Mouse (Mus musculus) spleen, adult 18-20 months (tissue): ENCODE measurements around the gene Plekhh2.

Source experiments
- DNase-seq, 2 experiments: peaks; one replicate each; pipeline ENCODE4 v3.0.0; 2022; ENCODE audit warnings: mixed read lengths in 2 of 2

The Plekhh2 gene

DNA sequence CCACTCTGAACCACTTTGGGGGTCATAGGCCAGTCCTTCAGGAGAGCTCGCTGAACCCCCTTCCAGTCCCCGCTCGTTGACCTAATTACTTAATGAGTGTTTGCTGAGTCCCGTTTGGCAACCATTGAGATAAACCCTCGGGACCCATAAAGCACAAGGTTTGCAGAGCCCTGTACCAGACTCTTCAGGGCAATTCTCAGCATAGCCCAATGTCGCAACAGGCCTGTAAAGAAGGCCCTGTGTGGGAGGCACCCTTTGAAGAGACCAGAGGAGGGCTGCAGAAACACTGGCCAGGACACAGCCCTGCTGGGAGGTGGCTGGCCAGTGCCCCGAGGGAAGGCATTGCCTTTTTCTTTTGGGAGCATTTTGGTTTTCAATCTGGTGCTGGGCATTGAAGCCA, 100.3 kb downstream of the Plekhh2 start:
- no peak for DNase-seq

DNA sequence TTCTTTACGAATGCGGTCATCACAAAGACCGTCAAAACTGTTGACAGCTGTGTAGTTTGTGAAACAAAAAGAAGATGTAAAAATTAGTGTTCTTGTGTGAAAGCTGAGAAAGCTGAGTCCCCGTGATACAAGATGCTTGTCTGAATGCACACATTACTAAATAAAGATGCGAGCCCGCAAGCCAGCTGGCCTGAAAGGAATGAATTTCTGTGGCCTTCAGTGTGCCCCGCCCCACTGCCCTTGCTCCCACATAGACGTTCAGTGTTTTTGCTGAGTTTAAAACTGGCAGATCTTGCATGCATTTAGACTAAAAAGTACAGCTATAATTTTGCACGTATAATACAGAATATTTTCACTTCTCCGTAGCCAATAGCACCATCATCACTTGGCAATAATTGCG, 104.1 kb downstream of the Plekhh2 start:
- no peak for DNase-seq

DNA sequence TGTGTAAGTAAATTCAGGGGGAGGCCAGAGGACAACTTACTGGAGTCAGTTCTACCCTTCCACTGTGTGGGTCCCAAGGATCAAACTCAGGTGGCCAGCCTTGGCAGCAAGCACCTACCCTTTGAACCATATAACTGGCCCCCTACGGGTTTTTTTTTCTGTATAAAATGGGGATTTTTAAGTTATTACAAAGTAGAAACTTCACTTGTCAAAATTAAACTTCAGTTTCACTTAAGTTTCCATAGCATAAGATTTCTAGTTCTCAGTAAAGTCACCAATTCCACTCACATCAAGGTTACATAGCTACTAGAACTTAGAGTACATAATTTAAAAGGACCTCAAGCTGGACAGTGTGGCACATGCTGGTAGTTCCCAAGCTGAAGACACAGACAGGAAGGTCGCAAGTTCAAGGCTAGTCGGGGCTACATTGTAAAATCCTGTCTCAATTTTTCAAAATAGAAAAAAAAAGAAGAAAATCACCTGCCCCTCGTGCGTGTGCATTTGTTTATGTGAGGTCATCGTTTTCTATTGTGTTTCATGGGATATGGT, 104.9 kb downstream of the Plekhh2 start:
- DNase-seq = no peak

DNA sequence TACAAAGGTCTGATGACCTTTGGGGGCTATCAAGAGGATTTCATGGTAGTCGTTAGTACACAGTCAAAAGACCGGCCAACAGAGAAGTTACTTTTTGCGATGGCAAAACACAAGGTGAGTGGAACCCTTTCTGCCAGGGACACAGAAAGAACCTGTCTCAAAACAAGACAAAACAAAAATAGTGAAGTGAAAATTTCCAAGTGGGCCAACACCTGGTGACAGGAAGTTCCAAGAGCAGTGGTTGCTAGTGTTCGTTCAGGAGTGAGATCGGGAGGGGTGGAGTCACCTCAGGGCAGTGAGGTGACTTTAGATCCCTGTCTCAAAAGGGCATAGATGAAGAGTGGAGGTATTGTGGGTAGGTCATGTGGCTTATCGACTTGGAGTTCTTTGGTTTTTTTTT, 106.3 kb downstream of the Plekhh2 start:
- no peak for DNase-seq

DNA sequence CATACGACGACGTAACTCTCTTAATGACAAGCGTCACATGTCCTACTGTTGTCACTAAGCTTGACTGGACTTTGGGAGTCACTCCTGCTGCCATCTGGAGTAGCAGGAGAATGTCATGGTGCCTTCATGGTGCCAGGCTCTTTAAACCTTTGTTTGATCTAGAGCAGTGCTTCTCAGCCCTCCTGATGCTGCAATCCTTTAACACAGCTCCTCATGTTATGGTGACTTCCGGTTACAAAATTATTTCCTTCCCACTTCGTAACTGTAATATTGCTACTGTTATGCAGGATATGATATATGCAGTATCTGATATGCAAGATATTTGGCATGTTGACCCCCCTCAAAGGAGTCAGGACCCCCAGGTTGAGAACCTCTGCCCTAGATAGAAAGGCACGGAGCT, 107.4 kb downstream of the Plekhh2 start:
- no peak for DNase-seq

DNA sequence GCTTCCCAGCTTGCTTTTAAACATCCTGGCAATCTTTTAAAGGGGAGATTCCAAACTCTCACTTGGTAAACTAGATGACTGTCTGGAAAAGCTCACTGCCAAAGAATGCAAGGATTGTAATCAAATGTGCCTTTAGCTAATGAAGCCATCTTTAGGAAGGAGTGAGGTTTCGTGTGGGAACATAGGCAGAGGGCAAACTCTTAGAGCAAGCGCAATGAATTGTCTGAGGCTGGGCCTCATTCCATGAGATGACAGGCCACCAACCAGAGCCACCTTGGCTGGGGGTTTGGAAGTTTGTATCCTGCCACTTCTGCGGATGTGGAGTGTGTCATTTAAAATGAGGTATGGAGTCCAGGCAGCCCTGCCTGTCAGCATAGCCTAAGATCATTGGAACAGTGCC, 108.4 kb downstream of the Plekhh2 start:
- no peak for DNase-seq

DNA sequence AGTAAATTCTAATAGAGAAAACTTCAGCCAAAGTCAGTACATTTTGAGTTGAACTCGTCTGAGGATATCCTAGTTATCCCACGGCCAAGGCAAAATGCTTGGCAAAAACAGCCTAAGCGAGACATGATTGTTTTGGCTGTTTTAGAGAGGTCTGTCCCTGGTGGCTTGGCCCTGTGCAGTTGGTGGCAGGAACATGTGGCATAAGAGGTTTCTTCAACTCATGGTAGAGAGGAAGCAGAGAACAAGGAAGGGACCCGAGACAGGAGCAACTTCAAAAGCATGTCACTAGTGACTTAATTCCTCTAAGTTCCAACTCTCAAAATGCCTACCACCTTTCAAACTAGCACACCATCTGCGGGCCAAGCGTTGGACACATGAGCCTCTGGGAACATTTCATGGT, 108.9 kb downstream of the Plekhh2 start:
- no peak for DNase-seq

DNA sequence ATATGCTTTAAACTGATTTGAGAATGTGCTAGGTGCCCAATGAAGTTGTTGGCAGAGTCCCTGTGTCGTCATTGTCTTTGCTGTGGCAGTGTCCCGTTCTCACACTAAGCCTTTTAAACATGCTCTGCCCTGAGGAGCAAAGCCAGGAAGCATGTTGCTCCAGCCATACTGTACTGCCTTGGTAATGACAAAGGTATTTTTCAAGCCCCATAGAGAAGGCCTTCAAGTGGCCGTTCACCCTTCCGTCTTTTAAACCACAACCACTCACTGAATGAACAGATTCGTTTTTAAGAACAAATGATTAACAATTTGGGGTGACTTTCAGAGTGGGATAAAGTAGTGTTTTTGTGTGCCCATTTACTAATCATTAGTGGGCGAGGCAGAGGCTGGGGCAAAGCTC, 109.5 kb downstream of the Plekhh2 start:
- DNase-seq = no peak

DNA sequence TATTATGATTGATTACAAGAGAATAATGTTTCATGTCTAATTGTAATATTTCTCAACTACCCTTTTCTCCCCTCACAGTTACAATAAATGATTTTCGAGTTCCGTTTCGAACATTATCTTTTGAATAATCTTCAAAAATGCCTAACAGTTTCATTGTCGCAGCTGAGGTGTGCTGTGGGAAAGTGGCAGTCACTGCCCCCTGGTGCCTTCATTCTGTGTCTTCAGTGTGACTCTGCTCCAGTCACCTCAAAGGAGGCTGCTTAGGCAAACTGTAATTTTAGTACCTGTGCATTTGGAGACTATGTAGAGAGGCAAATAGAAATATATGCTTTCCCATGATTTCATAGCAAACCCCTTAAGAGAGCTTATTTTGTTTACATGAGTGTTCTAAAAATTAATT, 110.3 kb downstream of the Plekhh2 start:
- no peak for DNase-seq

DNA sequence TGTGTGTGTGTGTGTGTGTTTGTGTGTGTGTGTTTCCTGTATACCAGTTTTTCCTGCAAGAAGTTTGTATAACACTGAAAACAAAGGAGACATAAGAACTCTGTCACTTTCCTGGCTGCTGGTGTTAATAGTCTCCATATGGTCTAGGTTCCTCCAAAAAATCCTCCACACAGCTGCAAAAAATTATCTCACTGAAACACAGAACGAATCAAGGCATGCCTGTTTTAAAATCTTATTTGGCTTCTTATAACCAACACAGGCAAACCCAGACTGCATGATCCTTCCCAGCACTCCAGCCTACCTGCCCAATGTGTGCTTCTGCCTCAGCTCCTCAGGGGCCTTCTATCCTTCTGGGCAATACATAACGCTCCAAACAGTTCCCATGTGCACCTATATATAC, 111.2 kb downstream of the Plekhh2 start:
- no peak for DNase-seq

DNA sequence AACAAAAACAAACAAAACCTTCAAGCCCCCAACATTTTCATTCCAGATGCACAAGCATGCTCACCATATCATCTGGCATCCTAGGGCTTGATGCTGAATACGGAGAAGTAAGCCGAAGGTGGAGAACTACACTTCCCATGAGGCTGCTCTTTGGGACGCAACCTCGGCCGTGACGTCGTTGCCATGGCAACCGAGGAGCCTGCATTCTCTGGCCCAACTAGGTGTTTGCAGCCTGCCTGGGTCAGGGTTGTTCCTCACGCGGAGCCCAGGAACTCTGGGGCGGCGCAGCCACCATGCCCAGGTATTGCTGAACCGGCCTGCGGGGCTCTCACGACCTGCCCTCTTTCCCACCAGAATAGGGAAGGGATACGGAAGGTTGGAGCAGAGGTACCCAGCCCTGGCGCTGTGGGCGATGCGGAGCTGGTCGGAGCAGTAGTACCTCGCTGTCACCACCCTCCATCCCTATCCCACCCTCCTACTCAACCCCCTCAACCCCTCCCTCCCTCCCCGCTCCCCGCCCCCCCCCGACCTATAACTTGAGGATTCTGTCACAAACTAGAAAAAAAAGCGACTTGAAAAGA, 114.7 kb downstream of the Plekhh2 start, which contains the start of gene Dync2li1:
Dync2li1 (plus strand) TSS at position 221 of the 581 bp plus-strand sequence.
- DNase-seq = peak; percentile 60 to 71

DNA sequence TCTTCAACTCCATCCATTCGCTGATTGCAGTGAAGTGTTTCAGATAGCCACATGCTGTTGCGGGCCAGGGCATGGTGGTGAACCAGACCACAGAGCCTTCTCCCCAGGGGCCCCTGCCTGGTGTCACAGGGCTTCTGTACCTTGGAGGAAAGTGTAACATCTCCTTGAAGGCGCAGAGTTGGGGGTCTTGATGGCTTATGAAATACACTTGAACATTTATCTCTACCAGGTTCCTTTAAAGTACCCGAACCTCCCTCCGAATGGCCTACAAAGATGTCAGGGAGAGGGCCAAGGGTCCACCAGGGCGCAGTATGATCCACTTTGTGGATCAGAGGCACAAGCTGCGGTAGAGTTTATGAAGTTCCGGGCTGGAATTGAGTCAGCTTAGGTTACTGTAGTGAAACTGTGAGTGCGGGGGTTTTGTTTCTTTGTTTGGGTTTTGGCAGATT, 115.2 kb downstream of the Plekhh2 start:
- DNase-seq = no peak

DNA sequence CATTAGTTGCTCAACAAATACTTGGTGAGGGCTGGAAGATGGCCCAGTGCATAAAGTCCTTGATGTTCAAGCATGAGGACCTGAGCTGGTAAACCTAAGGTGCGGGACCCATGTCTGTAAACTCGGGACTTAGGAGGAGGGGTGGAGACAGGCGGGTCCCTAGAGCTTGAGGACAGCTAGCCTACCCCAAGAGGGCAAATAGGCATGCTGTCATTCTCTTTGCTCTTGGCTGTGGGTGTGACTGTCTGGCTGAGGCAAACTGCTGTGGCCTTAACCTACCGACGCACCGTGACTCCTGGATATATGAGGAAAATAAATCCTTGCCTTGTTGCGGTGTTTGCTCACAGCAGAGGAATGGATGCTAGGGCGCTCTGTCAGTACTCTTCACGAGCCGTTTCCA, 116.0 kb downstream of the Plekhh2 start:
- DNase-seq = no peak

DNA sequence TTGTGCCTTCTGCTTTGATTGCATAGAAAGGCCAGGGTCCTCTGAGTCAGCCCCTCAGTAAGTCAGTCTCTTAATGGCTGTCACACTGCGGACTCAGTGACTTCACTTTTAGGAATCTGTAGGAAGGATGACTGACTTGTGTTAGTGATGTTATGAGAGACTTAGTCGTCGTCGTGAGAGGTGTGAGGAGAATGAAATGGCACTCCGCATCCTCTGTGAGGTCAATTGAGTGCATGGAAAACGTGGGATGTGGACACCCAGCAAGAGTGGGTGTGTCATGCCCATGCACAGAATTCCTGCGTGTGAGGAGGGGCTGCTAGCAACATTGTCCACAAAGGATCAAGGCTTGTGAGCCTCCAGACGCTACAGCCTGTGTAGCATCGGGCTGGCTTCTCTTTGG, 116.9 kb downstream of the Plekhh2 start:
- no peak for DNase-seq

DNA sequence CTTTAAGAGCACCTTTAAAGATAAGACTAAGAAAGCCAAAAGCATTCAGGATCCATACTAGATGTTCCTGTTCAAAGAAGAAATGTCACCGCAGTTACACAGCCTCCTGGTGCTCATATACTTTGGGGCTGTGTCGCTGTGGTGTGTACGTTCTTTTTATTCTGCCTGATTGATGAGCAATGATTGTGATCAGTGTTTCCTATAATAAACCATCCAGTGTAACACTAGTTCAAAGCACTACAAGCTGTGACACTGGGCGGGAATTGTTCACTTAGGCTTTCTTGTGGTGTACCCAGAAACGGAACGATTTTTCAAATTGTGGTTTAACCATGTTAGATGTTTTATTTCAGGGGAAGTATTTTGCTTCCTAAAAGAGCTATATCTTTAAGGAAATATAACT, 120.1 kb downstream of the Plekhh2 start:
- DNase-seq = no peak

DNA sequence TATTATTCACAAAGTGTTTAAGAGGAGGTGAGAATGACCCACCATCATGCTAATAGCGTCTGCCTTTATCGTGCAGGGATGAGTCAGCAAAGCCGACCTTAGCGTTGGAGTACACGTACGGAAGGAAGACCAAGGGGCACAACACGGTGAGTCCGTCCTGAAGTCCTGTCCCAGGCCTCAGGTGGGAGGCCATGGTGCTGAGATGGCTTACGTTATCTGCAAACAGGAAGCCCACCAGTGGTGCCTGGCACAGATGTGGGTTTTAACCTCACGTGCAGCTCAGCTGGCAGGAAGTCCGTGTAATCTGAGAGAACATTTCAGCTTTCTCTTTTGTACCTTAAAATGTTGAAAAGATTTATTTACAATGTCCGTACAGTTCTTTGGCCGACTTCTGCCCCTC, 121.7 kb downstream of the Plekhh2 start:
- DNase-seq = peak in 1 of 2 experiments; percentile 19

DNA sequence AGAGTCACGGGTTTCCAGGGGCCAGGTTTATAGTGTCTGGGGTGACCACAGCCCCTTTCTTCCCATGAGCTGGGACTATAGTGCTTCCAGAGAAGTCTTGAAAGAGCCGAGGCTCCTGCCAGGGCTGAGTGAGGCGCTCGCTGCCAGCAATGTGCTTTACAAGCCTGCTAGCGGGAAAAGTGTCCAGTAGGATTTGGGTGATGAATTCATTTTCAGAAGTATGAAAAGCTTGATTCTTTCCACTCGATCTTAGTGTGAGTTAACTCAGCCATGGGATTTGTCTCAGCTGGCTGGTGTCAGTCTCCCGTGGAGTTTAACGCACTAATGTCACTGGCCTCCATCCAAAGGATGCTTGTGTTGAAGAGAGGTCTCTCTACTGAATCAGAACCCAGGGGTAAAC, 124.6 kb downstream of the Plekhh2 start:
- no peak for DNase-seq

DNA sequence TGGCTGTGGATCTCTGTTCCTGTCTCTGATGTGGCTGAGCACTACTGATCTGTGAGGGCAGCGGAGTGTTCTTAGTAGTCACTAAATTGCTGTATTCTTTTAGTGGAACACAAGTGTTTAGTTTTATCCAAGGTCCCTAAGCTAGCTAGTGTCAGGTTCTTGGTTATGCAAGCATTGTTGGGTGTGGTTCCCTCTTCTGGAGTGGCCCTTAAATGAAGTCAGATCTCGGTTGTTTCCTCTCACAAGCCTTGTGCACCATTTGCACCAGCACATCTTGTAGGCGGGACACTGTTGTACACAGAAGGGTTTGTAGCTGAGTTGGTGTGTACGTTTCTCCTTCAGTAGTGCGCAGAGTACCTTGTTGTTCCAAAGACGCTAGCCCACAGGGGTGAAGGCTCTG, 126.3 kb downstream of the Plekhh2 start:
- no peak for DNase-seq

DNA sequence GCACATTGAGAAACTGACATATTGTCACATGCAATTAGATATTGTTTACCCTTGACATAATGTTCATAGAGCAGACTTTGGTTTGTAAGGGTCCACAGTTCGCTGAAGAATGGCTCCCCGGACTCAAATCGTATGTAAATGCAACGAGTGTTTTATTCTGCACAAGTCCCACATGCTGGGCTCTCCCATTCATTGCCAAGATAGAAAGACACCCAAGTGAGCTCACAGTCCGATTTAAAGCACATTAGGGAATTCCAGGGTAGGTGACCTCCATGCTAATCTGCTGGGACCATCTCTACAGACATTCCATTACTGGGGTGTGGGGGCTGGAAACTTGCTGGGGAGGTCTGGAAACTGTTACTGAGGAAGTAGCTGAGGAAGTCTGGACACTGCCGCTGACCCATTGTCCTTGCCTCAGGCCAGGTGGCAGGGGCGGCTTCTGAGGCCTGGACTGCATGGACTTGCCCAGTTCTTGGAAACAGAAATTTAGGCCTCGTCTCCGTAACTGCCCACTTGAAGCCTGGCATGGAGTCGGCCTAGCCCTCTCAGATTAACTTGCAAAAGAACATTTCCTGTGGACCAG, 128.2 kb downstream of the Plekhh2 start:
- DNase-seq = no peak

DNA sequence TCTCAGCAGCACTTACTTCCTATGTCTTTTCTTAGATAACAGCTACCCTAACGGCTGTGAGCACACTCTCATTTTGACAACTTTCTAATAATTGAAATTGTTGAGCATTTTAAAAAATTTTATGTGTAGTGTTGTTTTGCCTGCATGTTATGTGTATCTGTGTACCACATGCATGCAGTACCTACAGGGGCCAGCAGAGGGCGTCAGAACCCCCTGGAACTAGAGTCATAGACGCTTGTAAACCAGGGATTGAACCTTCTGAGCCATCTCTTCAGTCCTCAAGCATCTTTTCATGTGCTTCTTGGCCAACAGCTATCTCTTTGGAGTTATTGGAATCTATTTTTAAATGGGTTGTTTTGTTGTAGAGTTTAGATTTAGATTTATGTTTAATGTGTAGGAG, 130.2 kb downstream of the Plekhh2 start:
- peak in 1 of 2 experiments; percentile 30 for DNase-seq

DNA sequence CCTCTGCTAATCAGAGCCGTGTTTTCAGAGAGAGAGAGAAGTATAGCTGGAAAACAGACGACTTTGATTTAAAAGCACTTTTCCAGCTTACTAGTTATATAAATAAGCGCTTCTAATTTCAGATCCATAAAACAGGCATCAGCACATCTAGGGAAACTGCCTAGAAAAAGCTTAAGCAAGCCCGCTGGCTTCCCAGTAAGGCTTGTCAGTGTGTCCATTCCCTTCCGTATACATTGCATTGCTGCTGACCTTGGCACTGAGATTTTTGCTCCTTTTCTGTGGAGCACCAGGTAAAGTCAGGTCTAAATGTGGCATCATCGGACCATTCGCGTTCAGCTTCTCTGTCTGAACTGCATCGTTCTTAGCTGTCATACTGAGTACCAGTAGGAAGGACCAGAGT, 130.6 kb downstream of the Plekhh2 start:
- DNase-seq = no peak

DNA sequence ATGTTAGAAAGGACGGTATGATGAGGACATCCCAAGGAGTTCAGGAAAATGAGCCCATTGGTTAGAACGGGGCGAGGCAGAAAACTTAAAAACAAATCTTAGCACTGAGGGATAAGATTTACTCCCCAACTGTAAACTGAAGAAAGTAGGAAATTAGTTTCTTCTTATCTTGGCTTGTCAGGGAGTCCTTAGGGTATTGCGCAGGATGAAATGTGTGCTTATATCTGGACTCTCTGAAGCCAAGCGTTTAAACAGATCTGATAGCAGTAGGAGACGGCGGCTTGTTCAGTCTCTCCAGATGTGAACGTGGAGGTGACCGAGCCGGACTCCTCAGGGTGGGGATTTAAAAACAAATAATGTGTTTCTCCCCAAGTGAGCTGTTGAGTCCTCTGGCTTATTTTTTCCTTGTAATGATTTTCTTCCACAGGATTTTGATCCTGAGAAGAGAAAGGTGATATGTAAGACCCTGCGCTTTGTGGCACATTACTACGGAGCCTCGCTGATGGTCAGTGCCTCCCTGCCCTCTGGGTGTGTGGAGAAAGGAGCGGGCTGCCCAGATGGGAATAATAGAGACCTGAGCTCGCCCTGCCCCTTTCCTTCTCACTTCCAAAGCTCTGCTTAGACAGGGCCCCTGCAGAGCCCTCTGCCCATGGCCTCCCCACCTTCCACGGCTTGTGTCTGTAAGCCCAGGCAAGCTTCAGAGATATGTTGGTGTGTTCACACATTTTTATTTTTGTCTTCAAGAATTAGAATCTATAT, 132.8 kb downstream of the Plekhh2 start:
- DNase-seq = no peak

DNA sequence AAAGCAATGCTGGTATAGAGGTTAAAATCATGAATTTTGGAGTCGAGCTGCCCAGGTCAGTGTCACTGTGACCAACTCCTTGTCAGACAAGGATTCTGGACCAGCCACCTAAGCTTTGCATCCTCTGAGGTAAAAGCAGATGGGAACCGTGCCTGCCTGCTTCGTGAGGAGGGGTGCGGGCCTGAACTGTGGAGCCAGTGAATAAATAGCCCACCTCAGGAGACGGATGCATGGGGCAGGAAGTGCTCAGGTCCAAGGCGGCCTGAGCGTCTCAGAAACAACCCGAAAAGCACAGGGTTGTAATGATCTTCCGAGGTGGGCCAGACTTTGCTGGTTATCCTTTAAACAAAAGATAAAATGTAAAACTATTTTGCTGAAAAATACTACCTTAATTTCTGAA, 133.4 kb downstream of the Plekhh2 start:
- DNase-seq = no peak

DNA sequence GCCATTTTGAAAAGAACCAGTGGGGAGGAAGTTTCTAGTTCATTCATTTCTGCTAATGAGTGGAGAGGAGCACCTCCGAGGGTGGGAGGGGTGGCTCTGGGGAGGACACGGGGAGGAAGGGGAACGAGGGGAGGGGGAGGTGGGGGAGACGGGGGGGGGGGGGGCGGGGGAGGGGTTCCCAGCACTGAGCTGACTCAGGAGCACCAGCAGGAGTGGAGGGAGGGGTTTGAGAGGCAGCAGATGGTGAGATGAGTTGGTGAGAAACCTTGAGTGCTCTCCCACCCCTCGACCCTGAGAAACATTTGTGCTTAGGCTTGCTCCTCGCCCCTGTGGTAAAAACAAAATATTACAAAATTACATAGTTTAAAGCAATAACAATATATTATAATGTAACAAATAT, 134.2 kb downstream of the Plekhh2 start:
- no peak for DNase-seq
